In the genomic region with DNA sequence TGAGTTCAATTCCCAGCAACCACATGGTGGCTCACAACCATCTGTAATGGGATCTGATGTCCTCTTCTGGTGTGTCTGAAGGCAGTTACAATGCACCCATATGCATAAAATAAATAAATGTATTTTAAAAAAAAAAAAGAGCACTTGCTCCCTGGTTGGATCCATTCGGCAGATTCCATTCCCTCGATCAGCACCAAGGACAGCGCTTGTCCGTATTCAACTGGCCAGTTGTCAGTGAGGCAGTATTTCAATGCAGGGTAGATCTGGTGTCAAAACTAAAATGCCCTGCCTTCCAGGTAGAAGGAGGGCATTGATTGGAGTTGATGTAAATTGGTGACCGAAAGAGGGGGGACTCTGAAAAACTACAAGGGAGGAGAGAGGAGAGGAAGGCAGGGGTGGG, we compare ENCODE assay signal across 9 mouse cellular contexts.
DNase-seq lines count a peak whose midpoint lies in the region; ATAC-seq and TF ChIP-seq lines count a peak whose summit lies in the region.
"Had no signal": no experiment of that assay in that cellular context is flagged by ENCODE, and none has a peak within 500 bp of the region (broad histone marks: within the 10 kb centered on the region; RNA-seq: fewer than 3 reads in every experiment).

No protein-coding gene starts in this region.

- H3K27ac ChIP-seq in kidney, postnatal 0 days = no peak overlapping the region
- no peak overlapping the region for H3K27ac ChIP-seq in kidney, embryonic 16.5 days (ENCODE audit: low read length)
- H3K27ac ChIP-seq: heart, adult 2 months had no signal

- TF ChIP-seq POLR2A in myocyte (IDR thresholded peaks at IDR 0.05; ENCODE audit: insufficient read length, low read depth) = no peak

- no peak overlapping the region for H3ac ChIP-seq in myocyte (ENCODE audit: control insufficient read depth, insufficient read length)

- WGBS in kidney, postnatal 0 days = 14% methylated on average over 5 of the region's 5 CpGs
- WGBS in kidney, embryonic 16.5 days = 16% methylated on average over 5 of the region's 5 CpGs

- ATAC-seq in kidney, postnatal 0 days (replicated peaks; ENCODE audit: low FRiP score, low read depth) = no peak
- ATAC-seq in kidney, embryonic 16.5 days (ENCODE audit: low FRiP score, low TSS enrichment) = no peak
- no peak for ATAC-seq in CD4-positive, CD25-positive, alpha-beta regulatory T cell, adult 4 months

- H3K27me3 ChIP-seq in kidney, postnatal 0 days (ENCODE audit: insufficient read depth, low read length) = no peaks in the 10 kb centered on the region
- peaks cover 25% of the 10 kb centered on the region for H3K27me3 ChIP-seq in kidney, embryonic 16.5 days (ENCODE audit: insufficient read depth, low read length)
- peaks cover 33% of the 10 kb centered on the region for H3K27me3 ChIP-seq in myocyte (ENCODE audit: control insufficient read depth, insufficient read depth, insufficient read length)

- peak; percentile 70 for DNase-seq in kidney, postnatal 0 days (ENCODE audit: low spot score)
- DNase-seq in NIH3T3 (ENCODE audit: low read depth) = peak; percentile 86
- DNase-seq in embryo, embryonic 11 days = peak; percentile 87
- no peak for DNase-seq in T-cell, adult 2 months (ENCODE audit: low spot score)
- DNase-seq in thymus, postnatal 25 days = no peak

- H3K9me3 ChIP-seq in kidney, postnatal 0 days (replicated peaks; ENCODE audit: low read length) = no peaks in the 10 kb centered on the region
- no peaks in the 10 kb centered on the region for H3K9me3 ChIP-seq in kidney, embryonic 16.5 days (ENCODE audit: low read length)

- H3K4me3 ChIP-seq in kidney, postnatal 0 days (replicated peaks; ENCODE audit: low read depth, low read length) = no peak overlapping the region
- no peak overlapping the region for H3K4me3 ChIP-seq in kidney, embryonic 16.5 days (ENCODE audit: low read length)
- no peak overlapping the region for H3K4me3 ChIP-seq in myocyte
- H3K4me3 ChIP-seq: heart, adult 2 months had no signal

- no peak overlapping the region for H3K4me2 ChIP-seq in kidney, postnatal 0 days (ENCODE audit: low read length)
- H3K4me2 ChIP-seq in kidney, embryonic 16.5 days (replicated peaks; ENCODE audit: low read depth, low read length) = no peak overlapping the region
- H3K4me2 ChIP-seq in myocyte (ENCODE audit: low read depth) = no peak overlapping the region

- no peak overlapping the region for H3K9ac ChIP-seq in kidney, postnatal 0 days (ENCODE audit: low read depth, low read length)
- H3K9ac ChIP-seq in kidney, embryonic 16.5 days (replicated peaks; ENCODE audit: low read length) = no peak overlapping the region

- H3K4me1 ChIP-seq in kidney, postnatal 0 days (replicated peaks; ENCODE audit: insufficient read depth, low read length) = no peaks in the 10 kb centered on the region
- H3K4me1 ChIP-seq in kidney, embryonic 16.5 days (ENCODE audit: insufficient read depth, low read length) = no peaks in the 10 kb centered on the region

- TF ChIP-seq CTCF in kidney, postnatal 0 days (IDR thresholded peaks at IDR 0.05; ENCODE audit: low read depth) = no peak

- H3K36me3 ChIP-seq in kidney, postnatal 0 days (ENCODE audit: insufficient read depth, low read length) = no peaks in the 10 kb centered on the region
- no peaks in the 10 kb centered on the region for H3K36me3 ChIP-seq in kidney, embryonic 16.5 days (ENCODE audit: insufficient read depth, low read length)
- H3K36me3 ChIP-seq in myocyte (ENCODE audit: control insufficient read depth, insufficient read depth) = no peaks in the 10 kb centered on the region

- no peaks in the 10 kb centered on the region for H3K79me2 ChIP-seq in myocyte (ENCODE audit: control insufficient read depth, insufficient read depth)

TF ChIP-seq in myocyte, 11 proteins besides CTCF, POLR2A, EP300 and RAD21:
- TF ChIP-seq CEBPB (IDR thresholded peaks at IDR 0.05; ENCODE audit: insufficient read depth, poor library complexity, severe bottlenecking) (no peak), REST (IDR thresholded peaks at IDR 0.05; ENCODE audit: insufficient read depth, insufficient read length) (peak; percentile 92)

Comparison
In these comparisons a context has a peak if more than half of its experiments do, and no peak if none do; other contexts are left out.
1. DNase-seq: peak in kidney, postnatal 0 days (single experiment), NIH3T3 (single experiment) and embryo, embryonic 11 days (single experiment); none in T-cell, adult 2 months (single experiment) and thymus, postnatal 25 days (single experiment).